Mouse (Mus musculus) midbrain, embryonic 16.5 days (tissue): Measurements from ENCODE around the gene 1810049J17Rik. TPM values are rescaled to one million over a fixed set of nuclear protein-coding genes. Genes with fewer than 3 reads are reported as not detected.
A peak's percentile ranks its signal among the peaks of the same experiment; 100 is the strongest.

Experiments used
- ATAC-seq: fragments of 200-750 bp; cut with Nextera tagmentation; 2 replicates; pipeline ENCODE4 v1.8.0; 2017; ENCODE audit warnings: moderate TSS enrichment
- H3K27ac ChIP-seq: fragments of 300-500 bp; sonication (generic); 2 replicates; pipeline ENCODE4 v1.5.1; 2014; ENCODE audit warnings: mild to moderate bottlenecking, low read length, mixed read lengths
- H3K27me3 ChIP-seq: fragments of 300-500 bp; sonication (generic); 2 replicates; pipeline ENCODE4 v1.6.1; 2014; ENCODE audit warnings: low read depth, low read length, mixed read lengths; ENCODE audit not compliant: control insufficient read depth, insufficient read depth
- H3K36me3 ChIP-seq: fragments of 300-500 bp; sonication (generic); 2 replicates; pipeline ENCODE4 v1.6.1; 2014; ENCODE audit warnings: mild to moderate bottlenecking, low read length, moderate library complexity, mixed read lengths; ENCODE audit not compliant: control insufficient read depth, insufficient read depth
- H3K4me1 ChIP-seq: fragments of 300-500 bp; sonication (generic); 2 replicates; pipeline ENCODE4 v1.6.1; 2014; ENCODE audit warnings: mild to moderate bottlenecking, low read length, mixed read lengths; ENCODE audit not compliant: control insufficient read depth, insufficient read depth
- H3K4me2 ChIP-seq: fragments of 300-500 bp; sonication (generic); 2 replicates; pipeline ENCODE4 v1.6.1; 2014; ENCODE audit warnings: mild to moderate bottlenecking, low read length, mixed read lengths
- H3K4me3 ChIP-seq: fragments of 300-500 bp; sonication (generic); 2 replicates; pipeline ENCODE4 v1.5.1; 2014; ENCODE audit warnings: low read depth, mild to moderate bottlenecking, low read length, moderate library complexity, mixed read lengths
- H3K9ac ChIP-seq: fragments of 300-500 bp; sonication (generic); 2 replicates; pipeline ENCODE4 v1.6.1; 2014; ENCODE audit warnings: low read depth, low read length, mixed read lengths
- H3K9me3 ChIP-seq: fragments of 300-500 bp; sonication (generic); replicated peaks from 2 replicates; pipeline ENCODE4 v1.6.1; 2014; ENCODE audit warnings: mild to moderate bottlenecking, low read length, mixed read lengths; ENCODE audit not compliant: control insufficient read depth, poor library complexity, severe bottlenecking
- WGBS: fragments of 180-500 bp; shearing (Covaris S2); extraction: QIAGEN DNeasy Blood & Tissue Kit; methylation state at CpG from one replicate; pipeline ENCODE4 v1.1.7; 2014; 5-methylcytosine and 5-hydroxymethylcytosine counted together
- polyA plus RNA-seq: library from polyadenylated mRNA; unstranded; fragments of >200 nt; fragmentation: Nextera tagmentation; extraction: Ambion mirVana; gene quantifications from 2 replicates; pipeline ENCODE4 v1.2.1, GENCODE M21; 2015

Gene 1810049J17Rik
- polyA plus RNA-seq, 1 experiment from 2014 or later = not detected

DNA sequence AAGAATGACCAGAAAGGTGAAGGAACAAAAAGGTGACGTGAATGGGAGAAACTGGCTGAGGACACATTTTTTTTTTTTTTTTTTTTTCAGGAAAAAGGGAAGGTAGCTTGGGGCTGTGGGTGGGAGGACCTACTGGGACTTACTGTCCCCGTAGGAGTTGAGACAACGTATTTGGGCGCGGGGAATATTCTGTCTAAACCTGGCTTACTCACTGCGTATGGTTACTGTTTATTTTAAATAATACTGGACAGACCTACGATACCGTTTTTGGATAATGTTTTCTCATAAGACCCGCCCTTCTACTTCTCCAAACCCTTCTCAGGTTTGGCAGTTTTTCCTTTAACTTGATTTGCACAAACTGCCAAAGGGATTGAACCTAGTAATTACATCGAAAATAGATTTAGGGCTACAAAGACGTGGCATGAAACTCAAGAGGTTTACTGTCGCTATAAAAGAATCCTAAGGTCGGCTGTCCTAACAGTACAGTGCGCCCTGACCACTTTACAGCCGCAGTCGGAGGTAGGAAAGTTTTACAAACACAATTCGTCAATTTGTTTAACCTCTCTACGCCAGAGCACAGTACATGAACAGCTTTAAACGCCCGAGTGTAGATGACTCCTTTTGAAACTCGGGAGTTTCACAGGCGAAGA lies 1.1 kb downstream of the 1810049J17Rik start:
- Histone ChIP-seq H3K9ac (peak overlapping the region; percentile 99), H3K9me3 (no peaks in the 10 kb centered on the region)

GRCm38 (mm10) chr15:12319889-12320288 lies 1.8 kb downstream of the 1810049J17Rik start:
- peaks cover 3% of the 10 kb centered on the region; the same call in 1 of the 2 replicates for H3K27me3 ChIP-seq
- no peak overlapping the region for H3K4me2 ChIP-seq
- WGBS = 54% methylated on average over 5 of the region's 5 CpGs
- H3K9me3 ChIP-seq = no peaks in the 10 kb centered on the region
- H3K4me1 ChIP-seq = peaks cover 20% of the 10 kb centered on the region
- H3K9ac ChIP-seq = no peak overlapping the region
- H3K36me3 ChIP-seq = no peaks in the 10 kb centered on the region
- ATAC-seq = no peak
- H3K27ac ChIP-seq = no peak overlapping the region
- no peak overlapping the region for H3K4me3 ChIP-seq

More for the DNA sequence above, 1.1 kb downstream of the 1810049J17Rik start:
- H3K27ac ChIP-seq = peak overlapping the region; percentile 64; the same call in 1 of the 2 replicates
- 6% methylated on average over 22 of the region's 22 CpGs for WGBS
- H3K4me3 ChIP-seq = peak overlapping the region; percentile 78
- H3K27me3 ChIP-seq = peaks cover 3% of the 10 kb centered on the region; the same call in 1 of the 2 replicates
- no peak for ATAC-seq
- peaks cover 22% of the 10 kb centered on the region for H3K4me1 ChIP-seq
- no peaks in the 10 kb centered on the region for H3K36me3 ChIP-seq
- peak overlapping the region; percentile 73 for H3K4me2 ChIP-seq

- H3K4me2 ChIP-seq = no peak overlapping the region
- H3K27ac ChIP-seq = no peak overlapping the region
- 85% methylated on average over 8 of the region's 8 CpGs for WGBS
- H3K4me3 ChIP-seq = no peak overlapping the region
- H3K9me3 ChIP-seq = no peaks in the 10 kb centered on the region
- H3K9ac ChIP-seq = no peak overlapping the region
- H3K36me3 ChIP-seq = no peaks in the 10 kb centered on the region
- peaks cover 9% of the 10 kb centered on the region for H3K4me1 ChIP-seq
- H3K27me3 ChIP-seq = peaks cover 3% of the 10 kb centered on the region; the same call in 1 of the 2 replicates
- ATAC-seq = no peak
These were observed 3.2 kb downstream of the 1810049J17Rik start for GRCm38 (mm10) chr15:12318451-12318850.

- 85% methylated on average over 5 of the region's 5 CpGs for WGBS
- ATAC-seq = no peak
- H3K9ac ChIP-seq = no peak overlapping the region
- H3K4me2 ChIP-seq = no peak overlapping the region
- H3K36me3 ChIP-seq = no peaks in the 10 kb centered on the region
- no peak overlapping the region for H3K4me3 ChIP-seq
- no peaks in the 10 kb centered on the region; the same call in 1 of the 2 replicates for H3K4me1 ChIP-seq
- H3K9me3 ChIP-seq = no peaks in the 10 kb centered on the region
- no peak overlapping the region for H3K27ac ChIP-seq
- H3K27me3 ChIP-seq = peaks cover 3% of the 10 kb centered on the region; the same call in 1 of the 2 replicates
These were observed 4.4 kb downstream of the 1810049J17Rik start for GRCm38 (mm10) chr15:12317290-12317689.

GRCm38 (mm10) chr15:12315996-12316395 lies 5.7 kb downstream of the 1810049J17Rik start:
- H3K9me3 ChIP-seq = no peaks in the 10 kb centered on the region
- H3K4me2 ChIP-seq = no peak overlapping the region
- no peak overlapping the region for H3K9ac ChIP-seq
- H3K27me3 ChIP-seq = peaks cover 3% of the 10 kb centered on the region; the same call in 1 of the 2 replicates
- WGBS = 58% methylated on average over 2 of the region's 2 CpGs
- no peak overlapping the region for H3K4me3 ChIP-seq
- ATAC-seq = no peak
- no peak overlapping the region for H3K27ac ChIP-seq
- H3K36me3 ChIP-seq = no peaks in the 10 kb centered on the region
- no peaks in the 10 kb centered on the region; the same call in 1 of the 2 replicates for H3K4me1 ChIP-seq

- no peak for ATAC-seq
- Histone ChIP-seq H3K4me3 (no peak overlapping the region), H3K27me3 (no peaks in the 10 kb centered on the region), H3K9ac (no peak overlapping the region), H3K9me3 (no peaks in the 10 kb centered on the region), H3K36me3 (no peaks in the 10 kb centered on the region), H3K27ac (no peak overlapping the region), H3K4me2 (no peak overlapping the region), H3K4me1 (no peaks in the 10 kb centered on the region)
- WGBS = 89% methylated on average over 5 of the region's 5 CpGs
These were observed 7.1 kb downstream of the 1810049J17Rik start for GRCm38 (mm10) chr15:12314584-12314983.

GRCm38 (mm10) chr15:12313255-12313654 lies 8.4 kb downstream of the 1810049J17Rik start:
- no peaks in the 10 kb centered on the region for H3K9me3 ChIP-seq
- H3K4me1 ChIP-seq = no peaks in the 10 kb centered on the region
- ATAC-seq = no peak
- 33% methylated on average over 1 of the region's 1 CpGs for WGBS
- H3K4me3 ChIP-seq = no peak overlapping the region
- no peak overlapping the region for H3K4me2 ChIP-seq
- H3K27ac ChIP-seq = no peak overlapping the region
- H3K27me3 ChIP-seq = no peaks in the 10 kb centered on the region
- H3K9ac ChIP-seq = no peak overlapping the region
- H3K36me3 ChIP-seq = no peaks in the 10 kb centered on the region

- no peaks in the 10 kb centered on the region for H3K27me3 ChIP-seq
- H3K36me3 ChIP-seq = no peaks in the 10 kb centered on the region
- no peak overlapping the region for H3K9ac ChIP-seq
- no peak overlapping the region for H3K4me2 ChIP-seq
- no peaks in the 10 kb centered on the region for H3K9me3 ChIP-seq
- H3K27ac ChIP-seq = no peak overlapping the region
- no peak overlapping the region for H3K4me3 ChIP-seq
- 89% methylated on average over 7 of the region's 7 CpGs for WGBS
- ATAC-seq = no peak
- no peaks in the 10 kb centered on the region for H3K4me1 ChIP-seq
These were observed 10.2 kb downstream of the 1810049J17Rik start for GRCm38 (mm10) chr15:12311465-12311864.

DNA sequence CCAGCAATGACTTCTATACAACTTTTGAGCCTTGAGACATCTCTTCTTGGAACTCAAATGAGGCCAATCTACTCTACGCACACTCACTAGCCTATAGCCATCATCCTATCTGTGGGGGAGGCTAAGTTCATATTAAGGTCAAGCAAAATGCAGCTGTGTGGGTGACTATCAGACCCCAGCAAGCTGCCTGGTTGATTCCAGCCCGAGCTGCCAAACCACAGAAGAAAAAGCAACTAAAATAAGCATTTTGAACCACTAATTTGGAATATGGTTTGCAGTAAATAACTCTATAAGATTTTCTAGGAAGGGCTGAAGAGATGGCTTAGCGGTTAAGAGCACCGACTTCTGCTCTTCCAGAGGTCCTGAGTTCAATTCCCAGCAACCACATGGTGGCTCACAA lies 11.0 kb downstream of the 1810049J17Rik start:
- H3K4me1 ChIP-seq = no peaks in the 10 kb centered on the region
- H3K27ac ChIP-seq = no peak overlapping the region
- H3K4me3 ChIP-seq = no peak overlapping the region
- H3K36me3 ChIP-seq = no peaks in the 10 kb centered on the region
- H3K9ac ChIP-seq = no peak overlapping the region
- H3K27me3 ChIP-seq = no peaks in the 10 kb centered on the region
- H3K4me2 ChIP-seq = no peak overlapping the region
- WGBS = 95% methylated on average over 4 of the region's 4 CpGs
- H3K9me3 ChIP-seq = no peaks in the 10 kb centered on the region
- no peak for ATAC-seq
